Mouse (Mus musculus): ENCODE measurements around the gene Olfr1459. TPM values are rescaled to one million over a fixed set of nuclear protein-coding genes. Genes with fewer than 3 reads are reported as not detected.

The Olfr1459 gene
- under 1 TPM; 0.05 to 0.07 TPM for total RNA-seq (2021)
- long read RNA-seq, experiment 1 = 0 reads
- long read RNA-seq, experiment 2 = 0 reads

GRCm38 (mm10) chr19:13149449-13149848, at the start of gene Olfr1459:
TSS of gene Olfr1459 (minus strand) at chr19:13149549.
- DNase-seq = no peak
- intact Hi-C loops (cut with DNase I) = no loop called here

DNA sequence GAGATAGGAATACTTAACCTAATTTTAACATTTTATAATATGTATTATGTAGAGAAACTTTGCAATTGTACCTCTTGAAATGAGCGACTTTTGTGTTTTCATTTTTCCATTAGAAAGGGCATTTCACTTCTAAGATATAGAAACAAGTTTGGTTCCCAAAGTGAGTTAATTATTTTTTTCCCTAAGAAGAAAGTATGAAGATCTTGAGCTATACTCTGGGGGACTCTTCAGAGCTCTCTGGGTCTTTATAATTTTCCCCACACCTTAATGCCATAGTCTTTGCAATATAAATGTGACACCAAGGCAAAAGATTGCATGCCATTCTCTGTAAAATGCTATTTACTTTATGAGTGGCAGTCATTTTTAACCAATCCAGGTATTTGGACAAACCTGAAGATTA, 36.1 kb upstream of the Olfr1459 start, which contains the start of gene Olfr1462:
TSS of gene Olfr1462 (plus strand) at position 301 of the 400 bp plus-strand sequence.
- intact Hi-C loops (cut with DNase I) = no loop called here
- no peak for DNase-seq

- intact Hi-C loops (cut with DNase I) = no loop called here
- no peak for DNase-seq
These were observed 13.4 kb upstream of the Olfr1459 start, which contains the start of gene Olfr1461 for GRCm38 (mm10) chr19:13162700-13163099. TSS of gene Olfr1461 (plus strand) at chr19:13163000.

GRCm38 (mm10) chr19:13106675-13107074, 42.7 kb downstream of the Olfr1459 start, which contains the start of gene Olfr1458:
TSS of gene Olfr1458 (minus strand) at chr19:13106775.
- DNase-seq = no peak
- intact Hi-C loops (cut with DNase I) = no loop called here

GRCm38 (mm10) chr19:13097791-13098190, 51.6 kb downstream of the Olfr1459 start, which contains the start of gene Olfr1457:
TSS of gene Olfr1457 (minus strand) at chr19:13097891.
- no peak for DNase-seq
- intact Hi-C loops (cut with DNase I) = no loop called here

DNA sequence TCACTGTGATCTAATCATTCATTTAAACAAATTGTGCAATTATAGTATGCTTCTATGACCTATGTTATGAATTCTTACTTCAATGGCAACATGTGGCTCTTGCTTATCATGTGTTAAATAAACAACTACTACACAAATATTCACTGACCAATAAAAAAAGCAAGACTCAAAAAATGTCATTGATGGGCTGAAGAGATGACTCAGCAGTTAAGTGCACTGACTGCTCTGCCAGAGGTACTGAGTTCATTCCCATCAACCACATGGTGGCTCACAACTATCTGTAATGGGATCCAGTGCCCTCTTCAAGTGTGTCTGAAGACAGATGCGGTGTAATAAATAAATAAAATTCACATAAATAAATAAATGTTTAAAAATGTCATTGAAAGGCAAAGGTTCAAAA, 55.4 kb downstream of the Olfr1459 start:
- no peak for DNase-seq
- intact Hi-C loops (cut with DNase I) = no loop called here

Other genes with a start within 250 kb of the Olfr1459 start
- gene Olfr1447, start 245.8 kb downstream of the Olfr1459 start, total RNA-seq (2021) = not detected
- not detected for gene Olfr1448, start 225.1 kb downstream of the Olfr1459 start, total RNA-seq (2021)
- gene Olfr1449, start 218.7 kb downstream of the Olfr1459 start, total RNA-seq (2021) = not detected
- gene Olfr1450, start 199.3 kb downstream of the Olfr1459 start, total RNA-seq (2021) = not detected
- gene Olfr1451, start 154.5 kb downstream of the Olfr1459 start, total RNA-seq (2021) = not detected
- gene Olfr1453, start 121.2 kb downstream of the Olfr1459 start, total RNA-seq (2021) = not detected
- not detected for gene Olfr1454, start 88.9 kb downstream of the Olfr1459 start, total RNA-seq (2021)
- not detected for gene Olfr1457, start 51.7 kb downstream of the Olfr1459 start, total RNA-seq (2021)
- gene Olfr1458, start 42.8 kb downstream of the Olfr1459 start, total RNA-seq (2021) = not detected
- not detected for gene Olfr1461, start 13.5 kb upstream of the Olfr1459 start, total RNA-seq (2021)
- not detected for gene Olfr1462, start 36.2 kb upstream of the Olfr1459 start, total RNA-seq (2021)
- not detected for gene Olfr1463, start 81.8 kb upstream of the Olfr1459 start, total RNA-seq (2021)
- gene Olfr1465, start 166.0 kb upstream of the Olfr1459 start, total RNA-seq (2021) = not detected
- gene Olfr1466, start 189.3 kb upstream of the Olfr1459 start, total RNA-seq (2021) = not detected
- gene Olfr1467, start 212.7 kb upstream of the Olfr1459 start, total RNA-seq (2021) = not detected